Mouse (Mus musculus): ENCODE results near the gene Zfp978. TPM values are rescaled to one million over a fixed set of nuclear protein-coding genes. Genes with fewer than 3 reads are reported as not detected.
"Not testable (repeated sequence)": the region's sequence is repeated elsewhere in the genome, so short reads cannot be mapped to it uniquely, and the experiment has no call there.

Zfp978 gene
- polyA plus RNA-seq, 1 experiment from 2014 or later, result 0.31 TPM

- no CpG with 5 or more reads among the region's 2 CpGs for WGBS
- H3K4me2 ChIP-seq (ENCODE audit: low read depth, low read length); ATAC-seq (replicated peaks; ENCODE audit: insufficient number of reproducible peaks, low FRiP score, low TSS enrichment, low read depth); DNase-seq (ENCODE audit: low spot score); H3K36me3 ChIP-seq (replicated peaks; ENCODE audit: control insufficient read depth, insufficient read depth, low read depth, low read length); H3K27me3 ChIP-seq (ENCODE audit: control insufficient read depth, insufficient read depth, low read length); H3K27ac ChIP-seq (replicated peaks; ENCODE audit: low read depth, low read length); H3K9me3 ChIP-seq (replicated peaks; ENCODE audit: control insufficient read depth, low read length); H3K4me1 ChIP-seq (ENCODE audit: control insufficient read depth, insufficient read depth, low read length); H3K9ac ChIP-seq (replicated peaks; ENCODE audit: low read length); H3K4me3 ChIP-seq (ENCODE audit: low read depth, low read length): not testable (repeated sequence)
Measured at GRCm38 (mm10) chr4:147357195-147357594, 3.9 kb upstream of the Zfp978 start.

GRCm38 (mm10) chr4:147361872-147362271, 769 bp downstream of the Zfp978 start:
- H3K4me1 ChIP-seq (ENCODE audit: control insufficient read depth, insufficient read depth, low read length); H3K9me3 ChIP-seq (replicated peaks; ENCODE audit: control insufficient read depth, low read length); H3K27me3 ChIP-seq (ENCODE audit: control insufficient read depth, insufficient read depth, low read length); H3K4me3 ChIP-seq (ENCODE audit: low read depth, low read length); H3K4me2 ChIP-seq (ENCODE audit: low read depth, low read length); H3K36me3 ChIP-seq (replicated peaks; ENCODE audit: control insufficient read depth, insufficient read depth, low read depth, low read length); H3K9ac ChIP-seq (replicated peaks; ENCODE audit: low read length); DNase-seq (ENCODE audit: low spot score); H3K27ac ChIP-seq (replicated peaks; ENCODE audit: low read depth, low read length); ATAC-seq (replicated peaks; ENCODE audit: insufficient number of reproducible peaks, low FRiP score, low TSS enrichment, low read depth): not testable (repeated sequence)
- WGBS, result no CpG with 5 or more reads among the region's 1 CpGs

DNA sequence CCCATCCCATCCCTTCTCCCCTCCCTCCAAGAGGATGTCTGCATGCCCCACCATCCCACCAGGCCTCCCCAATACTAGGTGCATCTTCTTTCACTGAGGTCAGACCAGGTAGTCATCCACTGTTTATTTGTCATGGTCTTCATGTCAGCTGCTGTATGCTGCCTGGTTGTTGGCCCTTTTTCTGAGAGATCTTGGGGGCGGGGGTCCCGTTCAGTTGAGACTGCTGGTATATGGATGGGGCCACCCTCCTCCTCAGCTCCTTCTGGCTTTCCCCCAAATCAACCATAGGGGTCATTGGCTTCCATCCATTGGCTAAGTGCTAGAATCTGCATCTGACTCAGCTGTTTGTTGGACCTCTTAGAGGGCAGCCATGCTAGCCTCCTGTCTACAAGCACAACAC, 8.5 kb downstream of the Zfp978 start:
- H3K4me1 ChIP-seq (ENCODE audit: control insufficient read depth, insufficient read depth, low read length); H3K4me3 ChIP-seq (ENCODE audit: low read depth, low read length); H3K36me3 ChIP-seq (replicated peaks; ENCODE audit: control insufficient read depth, insufficient read depth, low read depth, low read length); H3K9me3 ChIP-seq (replicated peaks; ENCODE audit: control insufficient read depth, low read length); H3K27ac ChIP-seq (replicated peaks; ENCODE audit: low read depth, low read length); H3K27me3 ChIP-seq (ENCODE audit: control insufficient read depth, insufficient read depth, low read length); H3K4me2 ChIP-seq (ENCODE audit: low read depth, low read length); H3K9ac ChIP-seq (replicated peaks; ENCODE audit: low read length); DNase-seq (ENCODE audit: low spot score): not testable (repeated sequence)
- no CpG with 5 or more reads among the region's 2 CpGs for WGBS
- ATAC-seq (replicated peaks; ENCODE audit: insufficient number of reproducible peaks, low FRiP score, low TSS enrichment, low read depth), result peak; percentile 81

- not testable (repeated sequence) for H3K27ac ChIP-seq (replicated peaks; ENCODE audit: low read depth, low read length); H3K4me2 ChIP-seq (ENCODE audit: low read depth, low read length); H3K4me1 ChIP-seq (ENCODE audit: control insufficient read depth, insufficient read depth, low read length); H3K4me3 ChIP-seq (ENCODE audit: low read depth, low read length); H3K9me3 ChIP-seq (replicated peaks; ENCODE audit: control insufficient read depth, low read length); DNase-seq (ENCODE audit: low spot score); H3K27me3 ChIP-seq (ENCODE audit: control insufficient read depth, insufficient read depth, low read length); ATAC-seq (replicated peaks; ENCODE audit: insufficient number of reproducible peaks, low FRiP score, low TSS enrichment, low read depth); H3K9ac ChIP-seq (replicated peaks; ENCODE audit: low read length); H3K36me3 ChIP-seq (replicated peaks; ENCODE audit: control insufficient read depth, insufficient read depth, low read depth, low read length)
- WGBS, result 94% methylated on average over 2 of the region's 4 CpGs
Measured at GRCm38 (mm10) chr4:147383199-147383598, 22.1 kb downstream of the Zfp978 start.

GRCm38 (mm10) chr4:147397201-147397600, 36.1 kb downstream of the Zfp978 start:
- not testable (repeated sequence) for H3K4me2 ChIP-seq (ENCODE audit: low read depth, low read length); DNase-seq (ENCODE audit: low spot score); H3K27ac ChIP-seq (replicated peaks; ENCODE audit: low read depth, low read length); H3K4me3 ChIP-seq (ENCODE audit: low read depth, low read length); H3K4me1 ChIP-seq (ENCODE audit: control insufficient read depth, insufficient read depth, low read length); ATAC-seq (replicated peaks; ENCODE audit: insufficient number of reproducible peaks, low FRiP score, low TSS enrichment, low read depth); H3K9me3 ChIP-seq (replicated peaks; ENCODE audit: control insufficient read depth, low read length); H3K36me3 ChIP-seq (replicated peaks; ENCODE audit: control insufficient read depth, insufficient read depth, low read depth, low read length); H3K27me3 ChIP-seq (ENCODE audit: control insufficient read depth, insufficient read depth, low read length); H3K9ac ChIP-seq (replicated peaks; ENCODE audit: low read length)
- WGBS, result 90% methylated on average over 3 of the region's 3 CpGs

DNA sequence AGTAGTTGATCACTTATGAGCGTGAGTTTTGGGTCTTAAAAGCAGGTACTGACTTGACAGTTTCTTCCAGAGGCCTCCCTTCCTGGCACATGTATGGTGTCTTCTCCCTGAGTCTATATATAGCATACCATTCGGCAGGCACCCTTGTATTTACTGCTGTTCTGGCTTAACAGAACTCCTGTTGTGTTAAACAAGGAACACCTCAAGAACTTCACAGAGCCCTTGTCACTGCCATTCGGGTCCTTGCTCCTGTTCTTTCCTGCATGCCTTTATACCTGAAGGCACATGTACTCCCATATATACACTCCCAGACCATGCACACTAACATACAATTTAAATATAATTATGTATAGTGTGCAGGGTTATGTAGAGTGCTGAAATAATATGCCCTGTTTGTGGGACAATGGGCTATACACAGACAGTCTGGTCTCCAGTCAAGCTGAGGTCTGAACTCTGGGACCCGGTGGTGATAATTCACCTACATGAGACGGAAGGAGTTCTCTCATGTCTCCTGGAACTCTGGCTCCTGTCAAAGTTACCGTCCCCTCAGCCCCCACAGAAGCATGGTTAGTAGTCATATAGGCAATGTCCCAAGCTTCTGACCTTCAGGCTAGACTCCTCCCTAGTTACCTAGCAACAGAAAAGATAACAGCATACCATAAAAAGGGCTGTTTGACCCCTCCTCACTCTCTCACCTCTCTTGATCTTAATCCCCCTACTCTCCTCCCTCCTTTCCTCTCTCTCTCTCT, 37.0 kb downstream of the Zfp978 start:
- H3K4me1 ChIP-seq (ENCODE audit: control insufficient read depth, insufficient read depth, low read length); H3K27me3 ChIP-seq (ENCODE audit: control insufficient read depth, insufficient read depth, low read length); H3K36me3 ChIP-seq (replicated peaks; ENCODE audit: control insufficient read depth, insufficient read depth, low read depth, low read length); H3K4me2 ChIP-seq (ENCODE audit: low read depth, low read length); H3K9ac ChIP-seq (replicated peaks; ENCODE audit: low read length); H3K4me3 ChIP-seq (ENCODE audit: low read depth, low read length); H3K27ac ChIP-seq (replicated peaks; ENCODE audit: low read depth, low read length); H3K9me3 ChIP-seq (replicated peaks; ENCODE audit: control insufficient read depth, low read length); DNase-seq (ENCODE audit: low spot score); ATAC-seq (replicated peaks; ENCODE audit: insufficient number of reproducible peaks, low FRiP score, low TSS enrichment, low read depth): not testable (repeated sequence)
- WGBS, result 86% methylated on average over 6 of the region's 6 CpGs

DNA sequence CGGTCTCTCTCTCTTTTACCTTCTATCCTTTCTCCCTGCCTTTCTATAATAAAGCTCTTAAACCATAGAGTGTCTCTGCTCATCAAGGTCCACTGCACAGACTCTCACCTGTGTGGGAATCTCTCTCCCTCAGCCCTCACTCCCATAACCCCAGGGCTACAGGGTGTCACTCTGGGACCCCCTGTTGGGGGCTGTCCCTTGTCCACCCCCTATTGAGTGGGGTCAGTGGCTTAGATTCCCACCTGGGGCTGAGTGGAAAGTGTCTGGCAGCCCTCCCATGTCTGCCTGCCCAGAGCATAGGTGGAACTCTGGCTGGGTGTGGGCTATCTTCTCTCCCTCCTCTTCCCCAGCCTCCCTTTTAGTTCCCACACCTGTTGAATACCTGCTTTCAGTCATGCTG, 37.6 kb downstream of the Zfp978 start:
- H3K9me3 ChIP-seq (replicated peaks; ENCODE audit: control insufficient read depth, low read length); H3K4me1 ChIP-seq (ENCODE audit: control insufficient read depth, insufficient read depth, low read length); H3K36me3 ChIP-seq (replicated peaks; ENCODE audit: control insufficient read depth, insufficient read depth, low read depth, low read length); DNase-seq (ENCODE audit: low spot score); H3K4me2 ChIP-seq (ENCODE audit: low read depth, low read length); H3K4me3 ChIP-seq (ENCODE audit: low read depth, low read length); H3K27ac ChIP-seq (replicated peaks; ENCODE audit: low read depth, low read length); H3K27me3 ChIP-seq (ENCODE audit: control insufficient read depth, insufficient read depth, low read length); H3K9ac ChIP-seq (replicated peaks; ENCODE audit: low read length); ATAC-seq (replicated peaks; ENCODE audit: insufficient number of reproducible peaks, low FRiP score, low TSS enrichment, low read depth): not testable (repeated sequence)
- WGBS, result 92% methylated on average over 1 of the region's 1 CpGs

DNA sequence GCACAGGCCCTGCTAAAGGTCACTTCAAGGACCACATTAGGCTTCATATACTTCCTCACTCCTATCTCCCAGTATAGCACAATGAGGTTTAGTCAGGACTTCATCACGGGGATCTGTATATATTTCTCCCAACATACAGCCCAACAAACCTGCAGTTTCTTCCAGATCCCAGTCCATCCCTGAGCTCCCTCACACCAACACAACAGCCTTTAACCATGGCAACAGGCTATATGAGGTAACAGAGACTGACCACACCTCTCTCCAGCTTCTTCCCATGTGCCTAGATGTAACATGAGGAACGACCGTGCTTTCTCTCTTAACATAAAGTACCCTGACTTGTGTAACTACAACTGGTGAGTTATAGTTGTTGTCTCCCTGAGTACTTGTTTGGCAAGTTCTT, 38.4 kb downstream of the Zfp978 start:
- not testable (repeated sequence) for H3K9me3 ChIP-seq (replicated peaks; ENCODE audit: control insufficient read depth, low read length); DNase-seq (ENCODE audit: low spot score); H3K9ac ChIP-seq (replicated peaks; ENCODE audit: low read length); ATAC-seq (replicated peaks; ENCODE audit: insufficient number of reproducible peaks, low FRiP score, low TSS enrichment, low read depth); H3K27me3 ChIP-seq (ENCODE audit: control insufficient read depth, insufficient read depth, low read length); H3K4me3 ChIP-seq (ENCODE audit: low read depth, low read length); H3K4me1 ChIP-seq (ENCODE audit: control insufficient read depth, insufficient read depth, low read length); H3K27ac ChIP-seq (replicated peaks; ENCODE audit: low read depth, low read length); H3K36me3 ChIP-seq (replicated peaks; ENCODE audit: control insufficient read depth, insufficient read depth, low read depth, low read length); H3K4me2 ChIP-seq (ENCODE audit: low read depth, low read length)
- WGBS, result 76% methylated on average over 3 of the region's 3 CpGs

Measured in embryonic facial prominence, embryonic 11.5 days (tissue).